Mouse (Mus musculus) bone marrow macrophage, adult 2 months (primary cell): ENCODE measurements around the gene Kif1bp.

Experiments used
- CTCF ChIP-seq: IDR thresholded peaks from 2 replicates; pipeline ENCODE4 v1.5.1; 2012; ENCODE audit warnings: low read depth, mild to moderate bottlenecking, low read length, moderate library complexity
- POLR2A ChIP-seq: IDR thresholded peaks from 2 replicates; pipeline ENCODE4 v1.6.1; 2012; ENCODE audit warnings: mild to moderate bottlenecking, low read depth, low read length, borderline replicate concordance

DNA sequence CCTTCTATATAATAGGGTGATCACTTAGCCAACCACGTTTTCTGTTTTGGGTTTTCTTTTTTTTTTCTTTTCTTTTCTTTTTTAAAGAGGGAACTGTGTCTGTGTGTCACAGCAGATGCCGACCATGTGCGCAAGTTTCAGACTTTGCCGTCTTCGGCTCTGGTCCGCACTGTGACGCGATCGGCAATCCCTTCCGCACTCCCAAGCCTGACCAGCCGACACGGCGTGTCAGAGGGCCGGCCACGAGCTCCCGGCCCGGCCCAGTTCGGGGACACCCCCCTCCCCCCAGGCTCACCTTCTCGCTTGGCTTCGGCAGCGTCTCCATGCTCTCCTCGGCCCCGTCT, 23.5 kb upstream of the Kif1bp start:
- no peak for TF ChIP-seq CTCF
- TF ChIP-seq POLR2A = no peak
